Mouse (Mus musculus) bone marrow macrophage, adult 2 months (primary cell): ENCODE measurements around the gene Ap1s1.

Experiments used
- CTCF ChIP-seq: IDR thresholded peaks from 2 replicates; pipeline ENCODE4 v1.5.1; 2012; ENCODE audit warnings: low read depth, mild to moderate bottlenecking, low read length, moderate library complexity
- POLR2A ChIP-seq: IDR thresholded peaks from 2 replicates; pipeline ENCODE4 v1.6.1; 2012; ENCODE audit warnings: mild to moderate bottlenecking, low read depth, low read length, borderline replicate concordance

GRCm38 (mm10) chr5:137046991-137047390, 1.1 kb upstream of the Ap1s1 start:
- no peak for TF ChIP-seq POLR2A
- TF ChIP-seq CTCF = no peak
